Mouse (Mus musculus): Measurements from ENCODE around the gene Vtn. TPM values are rescaled to one million over a fixed set of nuclear protein-coding genes. Genes with fewer than 3 reads are reported as not detected.

Gene Vtn
- 10 to 100 TPM; 21.6 to 24.6 TPM for total RNA-seq (2021)
- polyA plus RNA-seq (2012; rRNA removed): 44.6 and 68.2 TPM in 2 replicates
- long read RNA-seq, transcript Vtn-201 (8 exons, 1,744 nt): major isoform, 12 of 14 reads
- long read RNA-seq, partial matches to known transcripts: 2 of 14 reads
- long read RNA-seq, other reads (novel, unspliced or antisense): 0 of 14 reads

DNA sequence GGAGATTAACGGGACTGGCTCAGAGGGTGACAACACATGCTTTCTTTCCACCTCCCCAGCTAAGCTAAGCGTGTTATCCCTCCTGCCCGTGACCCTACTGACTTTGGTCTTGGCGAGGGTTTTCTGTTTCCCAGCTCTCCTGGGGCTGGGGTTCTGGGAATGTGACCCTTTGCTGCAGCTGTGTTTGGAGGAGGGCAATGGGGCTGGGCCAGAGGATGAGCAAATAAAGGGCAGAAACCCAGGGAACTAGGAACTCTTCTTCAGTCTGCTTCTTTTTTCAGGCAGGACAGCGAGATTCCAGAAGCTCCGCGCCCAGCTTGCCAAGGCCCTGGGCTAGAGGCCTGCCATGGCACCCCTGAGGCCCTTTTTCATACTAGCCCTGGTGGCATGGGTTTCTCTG lies at the start of gene Vtn:
TSS of gene Vtn (plus strand) at position 88 of the 400 bp plus-strand sequence.
- TF ChIP-seq POLR2A (IDR thresholded peaks at IDR 0.05; ENCODE audit: insufficient read depth, low read depth, low read length) (peak; percentile 57), CTCF (IDR thresholded peaks at IDR 0.05) (no peak), EP300 (IDR thresholded peaks at IDR 0.05; ENCODE audit: insufficient read depth, low read depth, low read length) (0 out of 2 replicates have a peak, but pooled peaks have one; percentile 19)
- Histone ChIP-seq H3K9ac (ENCODE audit: low read depth, low read length) (peak within 1 kb of the TSS; percentile 27; the same call in 1 of the 2 replicates), H3K79me2 (replicated peaks; ENCODE audit: control insufficient read depth, insufficient read depth, low read length) (no peaks in the 10 kb centered on the region), H3K27ac (peak within 1 kb of the TSS; percentile 51), H3K4me1 (ENCODE audit: control insufficient read depth, insufficient read depth, low read length) (no peaks in the 10 kb centered on the region), H3K4me3 (peak within 1 kb of the TSS; percentile 54), H3K27me3 (ENCODE audit: control insufficient read depth, insufficient read depth, low read length) (peaks cover 6% of the 10 kb centered on the region), H3K36me3 (ENCODE audit: control insufficient read depth, insufficient read depth, low read length) (no peaks in the 10 kb centered on the region)
- DNase-seq: peak; percentile 55 to 58
- intact Hi-C loops (cut with DNase I): no loop called here
- WGBS: 56% methylated on average over 7 of the region's 7 CpGs

DNA sequence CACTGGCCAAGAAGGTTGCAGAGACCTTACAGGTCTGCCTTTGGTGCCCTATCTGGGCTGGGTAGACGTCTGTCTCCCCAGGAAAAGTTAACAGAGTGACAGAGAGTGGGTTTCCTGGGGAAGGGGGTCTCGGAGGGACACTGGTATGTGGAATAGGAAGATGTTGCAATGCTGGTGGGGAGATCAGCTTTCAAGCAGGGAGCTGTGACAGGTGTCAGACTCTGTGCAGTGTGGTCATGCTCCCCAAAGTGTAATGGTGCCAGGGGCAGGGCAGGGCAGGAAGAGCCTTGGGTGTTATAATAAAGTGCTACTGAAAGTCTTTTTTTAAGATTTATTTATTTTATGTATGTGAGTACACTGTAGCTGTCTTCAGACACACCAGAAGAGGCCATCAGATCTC lies 48.6 kb upstream of the Vtn start:
- H3K36me3 ChIP-seq (ENCODE audit: control insufficient read depth, insufficient read depth, low read length): no peaks in the 10 kb centered on the region
- H3K27me3 ChIP-seq (ENCODE audit: control insufficient read depth, insufficient read depth, low read length): no peaks in the 10 kb centered on the region
- no peak overlapping the region for H3K27ac ChIP-seq
- DNase-seq: no peak
- TF ChIP-seq EP300 (IDR thresholded peaks at IDR 0.05; ENCODE audit: insufficient read depth, low read depth, low read length) (no peak), POLR2A (IDR thresholded peaks at IDR 0.05; ENCODE audit: insufficient read depth, low read depth, low read length) (no peak), CTCF (IDR thresholded peaks at IDR 0.05) (no peak)
- no peaks in the 10 kb centered on the region for H3K79me2 ChIP-seq (replicated peaks; ENCODE audit: control insufficient read depth, insufficient read depth, low read length)
- H3K4me3 ChIP-seq: no peak overlapping the region
- no peaks in the 10 kb centered on the region for H3K4me1 ChIP-seq (ENCODE audit: control insufficient read depth, insufficient read depth, low read length)
- no peak overlapping the region for H3K9ac ChIP-seq (ENCODE audit: low read depth, low read length)
- 22% methylated on average over 2 of the region's 2 CpGs for WGBS
- intact Hi-C loops (cut with DNase I): no loop called here

DNA sequence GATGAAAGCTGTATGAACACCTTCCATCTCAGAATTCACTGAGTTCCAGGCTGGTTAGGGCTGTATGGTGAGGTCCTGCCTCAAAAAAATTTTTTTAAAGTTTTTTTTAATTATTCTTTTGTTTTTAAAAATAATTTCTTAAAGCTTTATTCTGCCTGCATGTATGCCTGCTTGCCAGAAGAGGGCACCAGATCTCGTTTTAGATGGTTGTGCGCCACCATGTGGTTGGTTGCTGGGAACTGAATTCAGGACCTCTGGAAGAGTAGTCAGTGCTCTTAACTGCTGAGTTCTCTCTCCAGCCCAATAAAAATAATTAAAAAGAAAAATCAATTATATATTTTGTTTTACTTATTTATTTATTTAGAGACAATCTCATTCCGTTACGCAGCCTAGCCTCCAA lies 45.2 kb upstream of the Vtn start:
- no peaks in the 10 kb centered on the region for H3K79me2 ChIP-seq (replicated peaks; ENCODE audit: control insufficient read depth, insufficient read depth, low read length)
- no peaks in the 10 kb centered on the region for H3K4me1 ChIP-seq (ENCODE audit: control insufficient read depth, insufficient read depth, low read length)
- intact Hi-C loops (cut with DNase I): no loop called here
- DNase-seq: peak; percentile 31 to 67
- WGBS: 23% methylated on average over 4 of the region's 4 CpGs
- no peaks in the 10 kb centered on the region for H3K27me3 ChIP-seq (ENCODE audit: control insufficient read depth, insufficient read depth, low read length)
- no peak overlapping the region for H3K4me3 ChIP-seq
- no peaks in the 10 kb centered on the region for H3K36me3 ChIP-seq (ENCODE audit: control insufficient read depth, insufficient read depth, low read length)
- TF ChIP-seq POLR2A (IDR thresholded peaks at IDR 0.05; ENCODE audit: insufficient read depth, low read depth, low read length): no peak
- no peak for TF ChIP-seq EP300 (IDR thresholded peaks at IDR 0.05; ENCODE audit: insufficient read depth, low read depth, low read length)
- TF ChIP-seq CTCF (IDR thresholded peaks at IDR 0.05): 0 out of 2 replicates have a peak, but pooled peaks have one; percentile 96
- no peak overlapping the region for H3K9ac ChIP-seq (ENCODE audit: low read depth, low read length)
- H3K27ac ChIP-seq: no peak overlapping the region

DNA sequence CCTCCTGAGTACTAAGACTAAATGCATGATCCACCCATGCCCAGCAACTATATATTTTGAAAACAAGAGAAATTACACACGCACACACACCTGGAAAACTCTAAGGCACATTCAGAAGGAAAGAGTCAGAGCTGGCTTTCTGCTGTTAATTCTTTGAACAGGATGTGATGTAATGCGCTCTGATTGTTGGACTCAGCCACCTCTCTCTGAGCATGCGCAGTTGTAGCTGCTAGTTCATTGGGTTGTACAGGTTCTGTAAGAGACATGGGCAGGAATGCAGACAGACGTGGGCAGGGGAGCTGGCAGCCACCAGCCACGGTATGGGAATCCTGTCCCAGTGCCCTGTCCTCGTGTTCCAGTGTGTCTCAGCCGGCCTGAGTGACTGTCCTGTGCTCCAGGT lies 44.6 kb upstream of the Vtn start:
- intact Hi-C loops (cut with DNase I): no loop called here
- WGBS: 59% methylated on average over 7 of the region's 7 CpGs

DNA sequence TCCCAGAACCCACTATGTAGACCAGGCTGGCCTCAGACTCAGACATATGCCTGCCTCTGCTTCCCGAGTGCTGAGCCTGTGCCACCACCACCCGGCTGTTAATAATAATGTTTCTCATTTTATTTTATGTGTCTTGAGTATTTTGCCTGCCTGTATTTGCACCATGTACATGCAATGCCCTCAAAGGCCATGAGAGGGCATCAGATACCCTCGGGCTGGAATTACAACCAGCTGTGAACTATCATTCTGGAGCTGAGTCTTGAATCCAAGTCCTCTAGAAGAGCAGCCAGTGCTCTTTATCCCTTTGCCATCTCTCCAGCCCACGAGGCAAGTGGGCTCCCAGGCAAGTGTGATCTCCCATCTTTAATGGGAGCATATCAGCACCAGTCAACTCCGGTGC lies 43.6 kb upstream of the Vtn start:
- TF ChIP-seq POLR2A (IDR thresholded peaks at IDR 0.05; ENCODE audit: insufficient read depth, low read depth, low read length) (no peak), CTCF (IDR thresholded peaks at IDR 0.05) (peak; percentile 74), EP300 (IDR thresholded peaks at IDR 0.05; ENCODE audit: insufficient read depth, low read depth, low read length) (no peak)
- H3K36me3 ChIP-seq (ENCODE audit: control insufficient read depth, insufficient read depth, low read length): no peaks in the 10 kb centered on the region
- no peaks in the 10 kb centered on the region for H3K27me3 ChIP-seq (ENCODE audit: control insufficient read depth, insufficient read depth, low read length)
- intact Hi-C loops (cut with DNase I): no loop called here
- no peak overlapping the region for H3K4me3 ChIP-seq
- no peaks in the 10 kb centered on the region for H3K79me2 ChIP-seq (replicated peaks; ENCODE audit: control insufficient read depth, insufficient read depth, low read length)
- no peak overlapping the region for H3K9ac ChIP-seq (ENCODE audit: low read depth, low read length)
- 20% methylated on average over 5 of the region's 5 CpGs for WGBS
- H3K27ac ChIP-seq: no peak overlapping the region
- H3K4me1 ChIP-seq (ENCODE audit: control insufficient read depth, insufficient read depth, low read length): no peaks in the 10 kb centered on the region
- peak; percentile 19 to 42 for DNase-seq

More for the DNA sequence above, 44.6 kb upstream of the Vtn start:
- Histone ChIP-seq H3K36me3 (ENCODE audit: control insufficient read depth, insufficient read depth, low read length) (no peaks in the 10 kb centered on the region), H3K79me2 (replicated peaks; ENCODE audit: control insufficient read depth, insufficient read depth, low read length) (no peaks in the 10 kb centered on the region), H3K4me1 (ENCODE audit: control insufficient read depth, insufficient read depth, low read length) (no peaks in the 10 kb centered on the region), H3K27me3 (ENCODE audit: control insufficient read depth, insufficient read depth, low read length) (no peaks in the 10 kb centered on the region), H3K9ac (ENCODE audit: low read depth, low read length) (no peak overlapping the region), H3K27ac (no peak overlapping the region), H3K4me3 (no peak overlapping the region)
- no peak for DNase-seq
- TF ChIP-seq POLR2A (IDR thresholded peaks at IDR 0.05; ENCODE audit: insufficient read depth, low read depth, low read length) (no peak), EP300 (IDR thresholded peaks at IDR 0.05; ENCODE audit: insufficient read depth, low read depth, low read length) (no peak), CTCF (IDR thresholded peaks at IDR 0.05) (no peak)

DNA sequence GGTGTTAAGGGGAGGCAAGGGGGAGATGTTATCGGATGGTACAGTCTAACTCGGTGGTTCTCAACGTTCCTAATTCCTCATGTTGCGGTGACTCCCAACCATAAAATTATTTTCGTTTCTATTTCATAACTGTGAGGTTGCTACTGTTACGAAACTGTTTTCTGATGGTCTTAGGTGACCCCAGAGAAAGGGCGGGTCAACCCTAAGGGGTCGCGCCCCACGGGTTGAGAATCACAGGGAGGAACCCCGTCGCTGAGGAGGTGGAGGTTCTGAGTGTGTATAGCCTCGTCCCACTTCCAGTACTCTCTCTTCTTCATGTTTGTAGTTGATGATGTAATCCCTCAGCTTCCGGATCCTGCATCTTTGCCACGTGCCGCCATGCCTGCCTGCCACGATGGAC lies 40.2 kb upstream of the Vtn start:
- Histone ChIP-seq H3K27ac (no peak overlapping the region), H3K9ac (ENCODE audit: low read depth, low read length) (no peak overlapping the region), H3K79me2 (replicated peaks; ENCODE audit: control insufficient read depth, insufficient read depth, low read length) (no peaks in the 10 kb centered on the region), H3K36me3 (ENCODE audit: control insufficient read depth, insufficient read depth, low read length) (no peaks in the 10 kb centered on the region), H3K4me3 (no peak overlapping the region), H3K27me3 (ENCODE audit: control insufficient read depth, insufficient read depth, low read length) (no peaks in the 10 kb centered on the region), H3K4me1 (ENCODE audit: control insufficient read depth, insufficient read depth, low read length) (no peaks in the 10 kb centered on the region)
- intact Hi-C loops (cut with DNase I): no loop called here
- no peak for TF ChIP-seq CTCF (IDR thresholded peaks at IDR 0.05)
- TF ChIP-seq EP300 (IDR thresholded peaks at IDR 0.05; ENCODE audit: insufficient read depth, low read depth, low read length): no peak
- no peak for TF ChIP-seq POLR2A (IDR thresholded peaks at IDR 0.05; ENCODE audit: insufficient read depth, low read depth, low read length)
- 73% methylated on average over 17 of the region's 17 CpGs for WGBS
- DNase-seq: no peak
